Mouse (Mus musculus): ENCODE measurements around the gene Tbc1d2.

GRCm38 (mm10) chr4:46658946-46659345 lies 8.9 kb upstream of the Tbc1d2 start:
- TF ChIP-seq CTCF (IDR thresholded peaks at IDR 0.05; ENCODE audit: low read depth) = no peak
- no peak for TF ChIP-seq EP300 (IDR thresholded peaks at IDR 0.05; ENCODE audit: low read depth)
